ENCODE assay signal across 9 mouse cellular contexts in the genomic region with DNA sequence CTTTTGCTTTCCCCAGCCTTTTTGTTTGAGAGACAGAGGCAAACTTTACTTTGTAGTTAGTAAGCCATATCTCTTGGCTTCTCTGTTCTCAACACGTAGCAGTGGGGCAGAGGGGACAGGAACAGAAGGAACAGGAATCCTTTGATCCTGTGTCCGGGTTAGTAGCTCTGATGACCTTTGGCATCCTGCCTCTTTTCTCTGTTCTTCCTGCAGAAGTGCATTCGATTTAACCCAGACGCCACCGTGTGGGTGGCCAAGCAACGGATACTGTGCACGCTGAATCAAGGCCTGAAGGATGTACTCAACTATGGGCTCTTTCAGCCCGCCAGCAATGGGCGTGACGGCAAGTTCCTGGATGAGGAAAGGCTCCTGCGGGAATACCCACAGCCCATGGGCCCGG. TPM values are rescaled to one million over a fixed set of nuclear protein-coding genes. Genes with fewer than 3 reads are reported as not detected.
A peak's percentile ranks its signal among the peaks of the same experiment; 100 is the strongest.
DNase-seq lines count a peak whose midpoint lies in the region; ATAC-seq and TF ChIP-seq lines count a peak whose summit lies in the region.
"Had no signal": no experiment of that assay in that cellular context is flagged by ENCODE, and none has a peak within 500 bp of the region (broad histone marks: within the 10 kb centered on the region; RNA-seq: fewer than 3 reads in every experiment).

No protein-coding gene starts in this region.

- 0 out of 2 replicates have a peak, but pooled peaks have one; percentile 32 for ATAC-seq in intestine, embryonic 14.5 days (replicated peaks; ENCODE audit: low FRiP score, low TSS enrichment, low read depth)
- peak; percentile 65 for ATAC-seq in liver, postnatal 0 days
- ATAC-seq in erythroblast, adult 5-6 weeks (replicated peaks; ENCODE audit: low FRiP score, poor library complexity, severe bottlenecking), result no peak
- no peak for ATAC-seq in CD4-positive, CD25-positive, alpha-beta regulatory T cell, adult 4 months

- no peak overlapping the region for H3K4me3 ChIP-seq in intestine, embryonic 14.5 days (ENCODE audit: low read depth, low read length)
- H3K4me3 ChIP-seq in liver, postnatal 0 days (ENCODE audit: low read depth, low read length), result no peak overlapping the region
- H3K4me3 ChIP-seq: lung, embryonic 15.5 days had no signal

- no peaks in the 10 kb centered on the region for H3K9me3 ChIP-seq in intestine, embryonic 14.5 days (ENCODE audit: control insufficient read depth, low read length)
- H3K9me3 ChIP-seq in liver, postnatal 0 days (ENCODE audit: low read length), result no peaks in the 10 kb centered on the region
- H3K9me3 ChIP-seq: lung, embryonic 15.5 days had no signal

- TF ChIP-seq EP300 in liver, postnatal 0 days (IDR thresholded peaks at IDR 0.05; ENCODE audit: low read depth), result no peak

- DNase-seq in heart, adult 18-20 months, result peak; percentile 11 to 34
- DNase-seq in heart, postnatal 36 days, result no peak
- DNase-seq in ZHBTc4 (ENCODE audit: low read depth, low spot score), result peak; percentile 65
- DNase-seq in intestine, embryonic 14.5 days (ENCODE audit: low spot score), result peak; percentile 68
- peak; percentile 44 for DNase-seq in liver, postnatal 0 days
- DNase-seq in spleen, adult 12 weeks (ENCODE audit: low spot score), result no peak

- H3K4me1 ChIP-seq in intestine, embryonic 14.5 days (replicated peaks; ENCODE audit: control insufficient read depth, insufficient read depth, low read length), result no peaks in the 10 kb centered on the region; the same call in 1 of the 2 replicates
- H3K4me1 ChIP-seq in liver, postnatal 0 days (ENCODE audit: insufficient read depth), result peaks cover 7% of the 10 kb centered on the region; the same call in 1 of the 2 replicates

- WGBS in intestine, embryonic 14.5 days, result 4% methylated on average over 12 of the region's 12 CpGs
- 16% methylated on average over 12 of the region's 12 CpGs for WGBS in liver, postnatal 0 days (ENCODE audit: insufficient replicate concordance)

- no peak overlapping the region for H3K27ac ChIP-seq in intestine, embryonic 14.5 days (ENCODE audit: low read depth)
- peak overlapping the region; percentile 37; the same call in 1 of the 2 replicates for H3K27ac ChIP-seq in liver, postnatal 0 days (ENCODE audit: low read depth)
- H3K27ac ChIP-seq: lung, embryonic 15.5 days had no signal

- H3K4me2 ChIP-seq in intestine, embryonic 14.5 days (ENCODE audit: low read length), result no peak overlapping the region
- no peak overlapping the region for H3K4me2 ChIP-seq in liver, postnatal 0 days (ENCODE audit: low read depth, low read length)
- H3K4me2 ChIP-seq: lung, embryonic 15.5 days had no signal

- H3K27me3 ChIP-seq in intestine, embryonic 14.5 days (replicated peaks; ENCODE audit: control insufficient read depth, insufficient read depth, low read length), result no peaks in the 10 kb centered on the region
- no peaks in the 10 kb centered on the region for H3K27me3 ChIP-seq in liver, postnatal 0 days (ENCODE audit: insufficient read depth, low read length)
- H3K27me3 ChIP-seq: lung, embryonic 15.5 days had no signal

- TF ChIP-seq CTCF in liver, postnatal 0 days (IDR thresholded peaks at IDR 0.05; ENCODE audit: low read depth), result peak; percentile 61

- intact Hi-C loops in heart, postnatal 36 days (cut with DNase I), result no loop called here

- no peak overlapping the region for H3K9ac ChIP-seq in intestine, embryonic 14.5 days (ENCODE audit: low read length)
- no peak overlapping the region for H3K9ac ChIP-seq in liver, postnatal 0 days (replicated peaks)
- H3K9ac ChIP-seq: lung, embryonic 15.5 days had no signal

- H3K36me3 ChIP-seq in intestine, embryonic 14.5 days (ENCODE audit: control insufficient read depth, insufficient read depth, low read length), result no peaks in the 10 kb centered on the region
- H3K36me3 ChIP-seq in liver, postnatal 0 days (replicated peaks; ENCODE audit: insufficient read depth, low read length), result no peaks in the 10 kb centered on the region
- H3K36me3 ChIP-seq: lung, embryonic 15.5 days had no signal

RNA-seq across cellular contexts. Expression of a gene that starts 50.3 kb away (rescaled TPM):
- under 1 TPM; 0.20 to 0.41 TPM for total RNA-seq in heart, adult 18-20 months (2021)
- under 1 TPM; 0.22 to 0.49 TPM for total RNA-seq in heart, postnatal 36 days (2021)
- polyA plus RNA-seq in intestine, embryonic 14.5 days (2014; fragmentation: Nextera tagmentation; extraction: Ambion mirVana), result 0.78 and 1.7 TPM in 2 replicates
- polyA plus RNA-seq in liver, postnatal 0 days (2015; fragmentation: Nextera tagmentation; extraction: Ambion mirVana), result 0.58 and 0.92 TPM in 2 replicates
- not detected in 2 replicates for total RNA-seq in erythroblast, adult 5-6 weeks (2015; ENCODE audit: low replicate concordance)
- not detected in 2 replicates for total RNA-seq in erythroblast, adult 5-6 weeks (2017; ENCODE audit: low replicate concordance)
- under 1 TPM in 1 of 2 experiments, not detected in 1; 0.05 TPM for polyA plus RNA-seq in CD4-positive, CD25-positive, alpha-beta regulatory T cell, adult 4 months (2017; shearing (Covaris generic))

Comparison
In these comparisons a context has a peak if more than half of its experiments do, and no peak if none do; other contexts are left out.
1. DNase-seq: peak in heart, adult 18-20 months (2 of 2), ZHBTc4 (single experiment), intestine, embryonic 14.5 days (single experiment) and liver, postnatal 0 days (single experiment); none in heart, postnatal 36 days (0 of 2) and spleen, adult 12 weeks (single experiment).
2. ATAC-seq: peak in intestine, embryonic 14.5 days (single experiment) and liver, postnatal 0 days (single experiment); none in erythroblast, adult 5-6 weeks (single experiment) and CD4-positive, CD25-positive, alpha-beta regulatory T cell, adult 4 months (single experiment).